Mouse (Mus musculus): Measurements from ENCODE around the gene Asphd1.
"Not testable (repeated sequence)": the region's sequence is repeated elsewhere in the genome, so short reads cannot be mapped to it uniquely, and the experiment has no call there.

Asphd1 gene

DNA sequence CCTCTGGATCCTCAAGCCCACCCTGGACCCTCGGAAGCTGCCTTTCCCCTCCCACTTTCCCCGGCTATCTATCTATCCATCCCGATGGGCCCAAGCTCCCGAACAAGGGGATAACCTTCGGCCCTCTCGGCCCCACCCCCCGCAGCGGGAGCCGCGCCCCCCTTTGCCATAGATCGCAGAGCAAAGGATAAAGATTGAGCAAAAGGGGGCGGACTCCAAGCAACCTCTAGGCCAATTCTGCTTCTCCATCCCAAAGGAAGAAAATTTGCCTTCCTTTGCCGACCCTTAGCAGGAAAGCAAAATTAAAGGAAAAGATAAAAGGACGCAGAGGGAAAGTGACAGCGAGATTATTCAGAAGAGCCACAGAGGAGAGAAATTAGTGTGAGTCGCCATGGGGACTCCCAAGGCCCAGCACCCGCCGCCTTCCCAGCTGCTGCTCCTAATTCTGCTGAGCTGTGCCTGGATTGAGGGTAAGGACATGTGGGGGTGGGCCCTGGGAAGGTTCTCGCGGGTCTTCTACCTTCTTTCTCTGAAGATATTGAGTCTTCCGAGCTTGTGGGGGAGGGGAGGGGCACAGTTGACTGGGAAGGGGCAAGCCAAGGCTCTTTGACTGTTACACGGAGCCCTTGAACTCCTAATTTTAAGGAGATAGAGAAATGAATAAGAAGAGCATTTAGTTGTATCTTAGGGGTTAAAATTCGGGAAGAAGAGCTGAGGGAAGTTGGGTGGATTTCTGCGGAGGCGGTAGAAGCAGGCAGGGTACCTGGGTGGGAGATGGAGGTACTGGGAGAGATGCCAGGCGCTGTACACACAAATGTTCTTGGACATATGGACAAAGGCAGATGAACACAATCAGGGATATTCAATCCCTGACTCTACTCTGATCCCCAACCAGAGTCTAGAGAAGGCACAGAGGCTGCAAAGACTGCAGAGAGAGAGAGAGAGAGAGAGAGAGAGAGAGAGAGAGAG lies 1.5 kb upstream of the Asphd1 start:
- no peak for DNase-seq (ENCODE audit: low spot score)

DNA sequence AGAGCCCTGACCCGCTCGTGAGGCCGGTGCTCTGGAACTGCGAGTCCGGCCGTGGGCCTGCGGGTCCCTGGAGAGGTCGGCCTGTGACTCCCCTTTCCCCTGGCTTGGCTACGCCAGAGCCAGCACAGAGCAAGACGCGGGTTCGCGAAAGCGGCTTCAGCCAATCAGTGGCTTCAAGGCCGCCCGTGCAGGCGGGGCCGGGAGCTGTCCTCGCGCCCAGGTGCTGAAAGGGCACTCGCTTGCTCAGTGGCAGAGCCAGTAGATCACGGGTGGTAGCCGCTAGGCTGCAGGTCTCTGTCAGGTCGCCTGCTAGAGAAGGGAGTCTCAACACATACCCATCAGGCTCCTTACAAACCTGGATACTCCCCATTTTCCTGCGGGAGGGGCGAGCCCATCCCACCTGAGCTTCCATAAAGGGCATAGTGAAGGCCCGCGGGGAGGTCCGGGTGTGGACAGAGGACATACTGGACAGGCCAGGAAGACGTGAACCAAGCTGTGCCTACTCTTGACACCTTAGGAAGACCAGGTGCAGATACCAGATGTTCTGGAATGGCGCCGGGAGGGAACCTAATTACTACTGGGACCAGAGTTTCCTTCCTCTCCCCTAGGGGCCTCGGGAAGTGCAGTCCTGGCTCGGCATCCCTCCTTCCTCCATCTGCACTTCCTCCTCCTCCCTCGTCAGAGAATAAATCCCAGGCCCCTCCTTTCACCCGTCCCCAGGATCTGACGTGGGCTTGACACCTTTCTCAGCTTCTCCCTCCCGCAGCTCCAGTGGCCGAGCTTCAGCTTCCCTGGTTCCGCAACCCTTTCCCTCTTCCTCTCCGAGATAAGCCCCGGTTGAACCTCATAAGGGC lies 638 bp upstream of the Asphd1 start, which contains the start of gene Sez6l2:
Gene Sez6l2 (plus strand): TSS at position 771 of the 854 bp plus-strand sequence.
- peak; percentile 92 for DNase-seq (ENCODE audit: low spot score)

DNA sequence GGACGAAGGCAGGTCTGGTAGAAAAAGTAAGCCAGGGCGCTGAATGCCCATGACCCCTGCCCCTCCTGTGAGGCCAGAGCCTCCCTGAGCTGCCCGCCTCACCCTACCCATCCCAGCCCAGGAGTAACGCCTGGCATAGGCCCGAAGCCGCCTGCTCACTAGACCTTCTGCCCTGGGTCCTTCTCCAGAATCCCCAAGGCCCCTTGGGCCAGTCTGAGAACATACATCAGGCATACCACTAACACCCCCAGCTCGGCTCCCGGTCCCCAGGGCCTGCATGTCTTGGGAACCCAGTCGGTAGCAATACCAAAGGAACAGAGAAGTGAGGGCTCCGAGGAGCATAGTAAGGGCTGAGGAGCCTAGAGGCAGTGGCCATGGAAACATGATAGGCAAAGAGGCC lies 756 bp downstream of the Asphd1 start:
- no peak for DNase-seq (ENCODE audit: low spot score)

DNA sequence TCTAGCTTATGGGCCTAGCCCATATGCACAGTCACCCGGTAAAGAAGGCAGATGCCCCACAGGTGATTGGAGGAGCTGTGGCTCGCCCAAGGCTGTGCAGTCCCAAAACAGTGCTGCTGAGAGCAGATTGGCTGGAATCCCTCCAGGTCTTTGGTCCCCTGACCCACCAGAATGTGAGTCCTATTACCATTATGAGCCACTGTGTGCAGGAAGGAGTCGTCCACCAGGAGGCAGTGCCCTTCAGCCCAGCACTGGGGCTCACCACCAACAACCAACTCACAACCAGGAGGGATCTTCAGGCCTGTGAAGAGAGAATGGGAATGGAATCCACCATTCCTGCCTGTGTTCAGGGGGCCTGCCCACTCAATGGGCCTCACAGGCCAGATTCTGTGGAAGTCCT lies 2.9 kb downstream of the Asphd1 start:
- DNase-seq (ENCODE audit: low spot score): peak; percentile 28

DNA sequence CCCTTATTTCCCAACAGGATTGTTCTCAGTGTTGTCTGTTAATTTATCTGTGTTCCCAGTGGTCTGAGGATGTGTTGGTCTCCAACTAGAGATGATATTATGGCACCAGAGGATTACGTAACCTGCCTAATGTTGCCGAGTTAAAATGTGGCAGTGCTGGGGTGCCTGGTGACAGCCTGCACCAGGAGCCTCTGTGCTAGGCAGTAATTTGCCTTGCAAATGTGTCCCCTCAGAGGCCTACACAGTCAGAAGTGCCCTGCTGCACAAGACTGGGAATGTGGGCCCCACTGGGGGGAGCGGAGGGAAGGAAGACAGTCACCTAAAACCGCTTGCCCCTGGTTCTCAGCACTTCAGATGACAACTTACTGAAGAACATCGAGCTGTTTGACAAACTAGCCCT lies 7.6 kb downstream of the Asphd1 start:
- DNase-seq (ENCODE audit: low spot score): no peak

DNA sequence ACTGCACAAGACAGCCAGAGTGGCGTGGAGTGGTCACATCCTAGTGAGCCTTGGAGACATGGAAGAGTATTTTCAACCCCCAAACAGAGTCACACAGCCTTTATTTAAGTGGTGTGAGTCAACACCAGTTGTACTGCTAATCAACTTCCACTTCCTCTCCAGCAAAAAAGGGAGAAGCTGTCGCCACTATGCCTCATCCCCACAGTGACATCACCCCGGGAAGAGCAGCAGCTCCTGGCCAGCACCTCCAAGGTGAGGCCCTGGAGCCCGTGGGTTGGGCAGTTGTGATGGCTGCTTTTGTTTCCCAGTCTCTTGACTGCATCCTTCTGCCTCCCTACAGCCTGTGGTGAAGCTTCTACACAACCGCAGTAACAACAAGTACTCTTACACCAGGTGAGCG lies 8.2 kb downstream of the Asphd1 start:
- no peak for DNase-seq (ENCODE audit: low spot score)

DNA sequence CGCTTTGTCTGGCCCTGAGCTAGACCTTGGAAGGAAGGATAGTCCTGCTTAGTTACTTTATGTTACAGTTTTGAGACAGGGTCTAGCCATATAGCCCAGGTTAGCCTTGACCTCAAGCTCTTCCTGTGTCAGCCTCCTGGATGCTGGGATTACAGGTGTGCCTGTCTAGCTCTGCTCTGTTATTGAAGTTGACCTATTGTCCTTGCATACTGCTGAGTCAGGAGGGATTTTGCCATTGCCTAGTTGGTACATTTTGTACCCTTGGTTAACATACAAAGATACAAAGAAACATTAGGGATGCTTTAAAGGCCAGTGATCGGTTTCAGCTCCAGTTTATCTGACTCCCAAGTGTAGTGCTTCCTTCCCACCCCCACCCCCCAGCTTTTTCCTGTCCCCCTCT lies 16.7 kb downstream of the Asphd1 start:
- DNase-seq (ENCODE audit: low spot score): no peak

DNA sequence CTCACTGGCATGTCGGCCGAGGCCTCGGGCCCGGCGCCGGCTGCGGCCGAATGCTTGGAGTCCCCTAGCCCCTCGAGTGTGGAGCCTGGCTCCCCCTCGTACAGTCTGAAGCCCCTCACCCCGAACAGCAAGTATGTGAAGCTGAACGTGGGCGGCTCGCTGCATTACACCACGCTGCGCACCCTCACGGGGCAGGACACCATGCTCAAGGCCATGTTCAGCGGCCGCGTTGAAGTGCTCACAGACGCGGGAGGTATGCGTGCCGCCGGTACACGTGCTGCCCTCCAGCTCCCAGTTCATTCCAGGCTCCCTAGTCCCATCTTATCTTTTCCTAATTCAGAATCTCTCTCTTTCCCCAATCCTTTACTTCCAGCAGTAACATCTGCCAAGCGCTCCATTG lies 20.3 kb downstream of the Asphd1 start:
- no peak for DNase-seq (ENCODE audit: low spot score)

DNA sequence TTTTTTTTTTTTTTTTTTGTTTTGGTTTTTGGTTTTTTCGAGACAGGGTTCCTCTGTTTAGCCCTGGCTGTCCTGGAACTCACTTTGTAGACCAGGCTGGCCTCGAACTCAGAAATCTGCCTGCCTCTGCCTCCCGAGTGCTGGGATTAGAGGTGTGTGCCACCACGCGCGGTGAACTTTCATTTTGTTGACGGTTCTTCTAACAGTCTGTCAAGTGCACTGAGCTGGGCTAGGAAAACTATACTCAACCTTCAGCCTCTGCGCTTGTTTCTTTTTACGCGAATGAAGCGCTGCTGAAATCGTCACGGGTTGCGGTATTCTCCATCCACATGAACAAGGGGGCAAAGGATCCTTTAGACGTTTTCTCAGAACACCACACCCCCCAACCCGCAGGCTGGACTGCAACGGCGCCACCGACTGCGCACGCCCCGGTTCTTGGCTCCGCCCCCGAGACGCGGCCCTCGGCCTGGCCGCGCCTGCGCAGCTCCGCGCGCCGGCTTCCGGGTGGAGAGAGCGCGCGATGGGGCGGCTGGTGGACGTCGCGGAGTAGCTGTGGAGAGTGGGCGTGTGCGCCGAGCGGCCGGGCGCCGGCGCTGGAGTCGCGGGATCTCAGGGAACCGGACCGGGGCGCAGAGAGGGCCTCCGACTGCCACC lies 20.9 kb downstream of the Asphd1 start, which contains the start of gene Kctd13:
Gene Kctd13 (plus strand): TSS at position 496 of the 654 bp plus-strand sequence.
- DNase-seq (ENCODE audit: low spot score): peak; percentile 94

DNA sequence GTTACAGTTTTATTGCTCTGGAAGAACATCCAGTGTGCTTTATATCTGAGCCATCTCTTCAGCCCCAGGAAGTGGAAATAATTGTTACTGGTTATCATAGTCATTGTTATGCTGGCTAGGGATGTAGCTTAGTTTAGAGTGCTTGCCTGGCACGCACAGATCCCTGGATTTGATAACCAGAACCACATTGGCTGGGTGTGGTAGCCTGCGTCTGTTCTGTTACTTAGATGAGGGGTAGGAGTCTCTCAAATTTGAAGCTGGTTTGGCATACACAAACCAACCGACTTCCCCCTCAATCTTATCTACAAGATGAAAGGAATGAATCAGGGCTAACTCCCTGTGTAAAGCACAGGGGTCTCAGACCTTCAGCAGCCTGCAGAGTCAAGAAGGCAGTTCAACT lies 23.1 kb downstream of the Asphd1 start:
- DNase-seq (ENCODE audit: low spot score): no peak

DNA sequence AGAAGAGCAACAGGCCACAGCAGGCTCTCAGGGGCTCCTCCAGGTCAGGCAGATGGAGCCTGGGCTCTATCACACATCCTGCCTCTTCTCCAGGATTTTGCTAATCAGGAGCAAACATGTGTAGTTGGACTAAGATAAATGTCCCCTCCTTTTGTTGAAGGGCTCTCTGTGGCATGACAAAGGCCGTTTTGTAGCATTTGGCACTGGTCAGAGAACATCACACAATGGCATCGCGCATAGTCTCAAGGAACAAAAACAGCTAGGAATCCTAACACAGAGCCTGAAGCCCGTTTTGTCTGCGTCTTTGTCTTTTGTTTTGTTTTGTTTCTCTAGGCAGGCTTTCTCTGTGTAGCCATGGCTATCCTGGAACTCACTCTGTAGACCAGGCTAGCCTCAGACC lies 25.4 kb downstream of the Asphd1 start:
- DNase-seq (ENCODE audit: low spot score): no peak

DNA sequence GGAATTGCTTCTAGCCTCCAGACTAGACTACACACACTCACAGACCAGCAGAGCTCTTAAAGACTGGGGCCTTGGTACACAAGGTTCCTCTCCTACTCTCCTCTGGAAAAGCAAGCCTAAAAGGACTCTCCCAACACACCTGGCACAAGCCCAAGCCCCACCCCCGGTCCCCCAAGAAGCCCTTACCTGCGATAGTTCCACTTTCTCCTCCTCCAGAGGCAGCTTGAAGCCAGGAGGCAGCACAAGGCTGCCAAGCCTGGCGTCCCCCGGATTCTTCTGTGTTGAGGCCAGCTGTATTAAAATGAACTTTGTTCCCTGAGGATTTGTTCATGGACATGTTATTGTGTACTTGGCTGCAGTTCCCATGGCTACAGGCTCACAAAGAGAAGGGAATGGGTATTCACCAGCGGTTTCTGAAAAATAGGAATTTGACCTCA lies 26.7 kb downstream of the Asphd1 start, which contains the start of gene Tmem219:
Gene Tmem219 (minus strand): TSS at position 294 of the 437 bp plus-strand sequence.
- DNase-seq (ENCODE audit: low spot score): peak; percentile 63

DNA sequence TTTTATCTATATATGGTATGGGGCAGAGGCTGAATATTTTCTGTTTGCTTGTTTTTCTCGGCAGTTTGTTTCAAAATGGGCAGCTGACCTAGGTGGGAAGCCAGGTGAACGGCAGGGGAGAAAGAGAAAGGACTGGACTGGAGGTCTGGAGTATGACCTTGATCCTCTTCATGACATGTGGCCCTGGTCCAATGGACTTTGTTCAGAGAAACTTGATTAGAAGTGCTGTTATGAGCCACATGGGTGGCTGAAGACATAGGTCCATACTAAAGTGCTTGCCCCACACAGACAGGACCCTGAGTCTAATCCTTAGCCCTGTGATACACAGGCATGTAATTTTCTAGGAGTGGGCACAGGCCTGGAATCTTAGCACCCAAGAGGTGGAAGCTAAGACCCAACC lies 27.8 kb downstream of the Asphd1 start:
- DNase-seq (ENCODE audit: low spot score): no peak

DNA sequence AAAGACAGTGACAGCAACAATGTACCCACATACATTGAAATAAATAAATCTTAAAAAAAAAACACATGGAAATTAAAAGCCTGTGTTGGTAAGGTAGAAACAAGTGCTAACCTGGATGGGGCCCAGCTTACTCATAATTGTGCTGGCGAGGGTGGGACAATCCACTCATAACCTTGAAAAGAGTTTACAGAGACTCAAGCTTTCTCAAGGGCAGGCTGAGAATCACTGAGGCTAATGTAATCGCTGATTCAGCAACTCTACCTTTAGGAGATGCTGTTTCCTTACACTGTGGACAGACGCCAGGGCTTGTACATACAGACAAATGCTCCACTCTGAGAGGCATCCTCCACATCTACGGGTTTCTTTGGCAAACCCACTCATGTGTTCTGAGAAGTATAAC lies 29.4 kb downstream of the Asphd1 start:
- DNase-seq (ENCODE audit: low spot score): no peak

DNA sequence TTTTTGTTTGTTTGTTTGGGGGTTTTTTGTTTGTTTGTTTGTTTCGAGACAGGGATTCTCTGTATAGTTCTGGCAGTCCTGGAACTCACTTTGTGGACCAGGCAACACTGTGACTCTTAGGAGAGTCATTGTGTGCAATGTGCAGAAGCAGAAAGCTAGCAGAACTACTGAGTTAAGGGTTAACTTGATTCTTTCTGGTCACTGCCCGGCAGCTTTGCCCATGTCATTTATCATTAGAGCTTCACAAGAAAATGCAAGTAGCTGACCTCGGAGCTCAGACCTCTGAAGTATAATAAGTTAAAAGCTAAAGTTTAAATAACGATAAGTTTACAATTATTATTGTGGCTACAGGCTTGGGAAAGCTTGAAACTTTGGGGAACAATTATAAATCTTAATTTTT lies 31.0 kb downstream of the Asphd1 start:
- DNase-seq (ENCODE audit: low spot score): not testable (repeated sequence)

DNA sequence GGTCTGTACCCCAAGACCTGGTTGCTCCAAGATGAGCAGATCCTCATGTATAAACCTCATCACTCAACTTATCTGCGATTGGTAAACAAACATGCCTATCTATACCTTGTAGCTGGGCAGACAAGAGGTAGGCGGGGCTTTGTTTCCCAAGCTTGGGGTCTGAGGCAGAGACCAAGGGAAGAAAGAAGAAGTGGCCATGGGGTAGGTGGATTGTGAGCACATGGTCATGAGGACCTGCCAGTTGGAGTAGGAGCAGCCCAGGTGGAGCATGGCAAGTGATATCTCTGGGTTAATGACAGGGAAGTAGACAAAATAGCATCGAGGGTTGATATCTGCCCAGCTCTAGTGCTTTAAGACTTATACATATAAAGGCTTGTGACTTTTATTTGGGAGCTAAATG lies 34.5 kb downstream of the Asphd1 start:
- DNase-seq (ENCODE audit: low spot score): no peak

DNA sequence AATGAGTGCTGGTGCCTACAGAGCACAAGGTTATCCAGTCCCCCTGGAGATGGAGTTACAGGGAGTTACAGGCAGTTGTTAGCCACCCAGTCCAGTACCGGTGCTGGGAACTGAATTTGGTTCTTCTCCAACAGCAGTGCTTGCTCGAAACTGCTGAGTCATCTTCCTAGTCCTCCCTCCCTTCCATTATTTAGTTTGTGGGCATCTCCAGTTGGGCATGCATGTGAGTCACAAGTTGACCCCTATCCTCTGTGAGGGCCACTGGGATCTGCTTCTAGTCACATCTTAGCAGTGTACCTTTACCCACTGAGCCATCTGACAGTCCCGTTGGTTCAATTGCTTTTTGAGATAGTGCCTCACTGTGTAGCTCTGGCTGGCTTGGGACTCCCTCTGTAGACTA lies 43.8 kb downstream of the Asphd1 start:
- no peak for DNase-seq (ENCODE audit: low spot score)

DNA sequence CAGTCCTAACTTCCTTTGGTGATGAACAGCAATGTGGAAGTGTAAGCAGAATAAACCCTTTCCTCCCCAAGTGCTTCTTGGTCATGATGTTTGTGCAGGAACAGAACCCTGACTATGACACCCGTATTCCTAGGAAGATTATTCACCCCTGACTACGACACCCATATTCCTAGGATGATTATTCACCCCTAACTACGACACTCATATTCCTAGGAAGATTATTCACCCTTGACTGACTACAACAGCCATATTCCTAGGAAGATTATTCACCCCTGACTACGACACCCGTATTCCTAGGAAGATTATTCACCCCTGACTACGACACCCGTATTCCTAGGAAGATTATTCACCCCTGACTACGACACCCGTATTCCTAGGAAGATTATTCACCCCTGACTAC lies 49.6 kb downstream of the Asphd1 start:
- not testable (repeated sequence) for DNase-seq (ENCODE audit: low spot score)

DNA sequence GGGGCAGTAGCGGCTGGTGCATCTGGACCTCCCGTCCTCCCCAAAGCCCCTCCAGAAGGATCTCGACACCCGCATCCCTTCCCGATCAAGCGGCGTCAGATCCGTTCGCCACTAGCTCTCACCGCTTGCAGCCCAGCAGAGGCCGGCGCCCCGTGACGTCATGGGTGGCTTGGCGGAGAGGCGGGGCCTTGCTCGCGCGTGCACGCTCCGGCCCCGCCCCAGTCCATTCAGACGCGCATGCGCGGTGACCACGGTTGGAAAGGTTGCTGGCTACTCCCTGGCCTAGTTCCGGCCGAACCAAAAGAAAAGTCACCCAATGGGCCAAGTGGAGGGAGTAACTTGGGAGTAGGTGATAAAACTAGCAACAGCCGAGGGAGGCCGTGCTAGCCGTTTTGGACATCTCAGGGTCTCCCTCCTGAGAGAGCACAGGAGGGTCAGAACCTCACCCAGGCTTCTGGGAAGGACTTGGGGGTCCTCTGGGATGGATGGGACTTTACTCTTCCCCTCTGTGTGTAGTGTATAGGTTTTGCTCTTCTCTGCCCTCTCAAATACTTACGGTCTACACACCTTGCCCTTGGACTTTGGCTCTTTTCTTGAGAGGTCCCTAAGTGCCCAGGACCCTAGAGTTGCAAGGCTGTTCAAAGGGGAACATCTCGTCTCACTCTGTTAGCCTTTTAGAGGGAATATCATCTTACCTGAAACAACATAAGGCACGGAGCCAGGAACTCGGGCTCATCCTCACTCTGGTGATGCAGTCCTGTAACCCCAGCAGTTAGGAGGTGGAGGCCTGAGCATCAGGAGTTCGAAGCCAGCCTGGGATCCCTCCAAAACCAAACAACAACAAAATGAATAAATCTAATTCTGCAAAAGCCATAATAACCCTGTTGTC lies 51.0 kb downstream of the Asphd1 start:
- peak; percentile 98 for DNase-seq (ENCODE audit: low spot score)

DNA sequence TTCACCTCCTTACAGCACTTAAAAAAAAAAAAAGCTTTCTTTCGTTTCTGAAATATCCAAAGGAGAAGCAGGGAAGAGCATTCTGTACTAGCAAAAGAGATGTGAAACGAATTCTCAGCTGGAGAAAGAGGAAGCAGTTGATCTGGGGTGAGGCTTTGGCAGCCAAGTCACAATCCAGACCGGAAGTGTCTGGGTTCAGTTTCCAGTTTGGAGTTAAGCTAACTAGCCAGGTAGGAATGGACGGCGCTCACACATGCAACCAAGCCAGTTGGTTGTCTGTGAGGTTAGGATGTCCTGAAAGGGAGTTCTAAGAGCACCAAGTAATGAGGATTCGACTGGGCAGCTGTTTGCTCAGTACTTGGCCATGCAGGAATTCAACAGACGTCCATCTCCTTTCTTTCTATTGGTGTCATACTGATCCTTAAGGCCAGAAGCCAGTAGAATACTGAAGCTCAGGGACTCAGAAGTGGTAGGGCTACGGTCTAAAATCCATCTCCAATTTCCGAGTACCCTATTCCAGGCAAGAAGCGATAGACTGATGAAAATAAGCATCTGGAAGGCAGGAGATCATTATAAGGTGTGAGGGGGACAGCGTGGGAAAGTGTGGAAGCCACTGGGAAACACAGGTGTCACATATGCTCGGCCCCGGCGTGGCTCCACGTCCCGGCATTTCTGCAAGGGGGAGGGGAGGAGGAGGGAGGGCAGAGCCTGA lies 51.8 kb downstream of the Asphd1 start:
- no peak for DNase-seq (ENCODE audit: low spot score)

Measured in ovary, postnatal 36 days (tissue).